Mouse (Mus musculus) small intestine, adult 2 months (tissue): ENCODE data around the gene Pla2g1b. TPM values are rescaled to one million over a fixed set of nuclear protein-coding genes. Genes with fewer than 3 reads are reported as not detected.

ENCODE experiments used
- H3K27ac ChIP-seq: fragments of 200-500 bp; 2 replicates; pipeline ENCODE4 v1.5.1; 2012; ENCODE audit warnings: low read depth, low read length, control low read depth, inconsistent platforms; ENCODE audit not compliant: insufficient read depth
- H3K27me3 ChIP-seq: fragments of 200-500 bp; 2 replicates; pipeline ENCODE4 v1.6.1; 2012; ENCODE audit warnings: mild to moderate bottlenecking, moderate library complexity, low read length, inconsistent platforms; ENCODE audit not compliant: control insufficient read depth, insufficient read depth
- H3K36me3 ChIP-seq: fragments of 200-500 bp; 2 replicates; pipeline ENCODE4 v1.6.1; 2012; ENCODE audit warnings: mild to moderate bottlenecking, low read length, control low read depth, inconsistent platforms; ENCODE audit not compliant: control insufficient read depth, insufficient read depth
- H3K4me1 ChIP-seq: fragments of 200-500 bp; 2 replicates; pipeline ENCODE4 v1.6.1; 2012; ENCODE audit warnings: low read length, inconsistent platforms, mixed read lengths; ENCODE audit not compliant: control insufficient read depth, insufficient read depth, insufficient read length
- H3K4me3 ChIP-seq: fragments of 200-500 bp; 2 replicates; pipeline ENCODE4 v1.5.1; 2012; ENCODE audit warnings: low read depth, mild to moderate bottlenecking, control low read depth, inconsistent platforms, low read length, moderate library complexity
- CTCF ChIP-seq: fragments of 200-500 bp; IDR thresholded peaks from 2 replicates; pipeline ENCODE4 v1.5.1; 2012; ENCODE audit warnings: low read depth, mild to moderate bottlenecking, control low read depth, inconsistent platforms, low read length, moderate library complexity, mixed read lengths; ENCODE audit not compliant: insufficient replicate concordance, insufficient read length; ENCODE audit errors: extremely low read depth
- POLR2A ChIP-seq: fragments of 200-500 bp; IDR thresholded peaks from 2 replicates; pipeline ENCODE4 v1.6.1; 2012; ENCODE audit warnings: low read depth, mild to moderate bottlenecking, control low read depth, inconsistent platforms, low read length, moderate library complexity
- WGBS: fragments of 180-500 bp; shearing (Covaris S2); methylation state at CpG from one replicate; pipeline ENCODE4 v1.1.7; 2018; 5-methylcytosine and 5-hydroxymethylcytosine counted together
- polyA plus RNA-seq: library from polyadenylated mRNA; depleted of rRNA; stranded (reverse); fragments of >200 nt; gene quantifications from 2 replicates; pipeline ENCODE4 v1.2.3, GENCODE M21; 2012

Pla2g1b gene
- polyA plus RNA-seq, 1 experiment = 5.2 TPM

DNA sequence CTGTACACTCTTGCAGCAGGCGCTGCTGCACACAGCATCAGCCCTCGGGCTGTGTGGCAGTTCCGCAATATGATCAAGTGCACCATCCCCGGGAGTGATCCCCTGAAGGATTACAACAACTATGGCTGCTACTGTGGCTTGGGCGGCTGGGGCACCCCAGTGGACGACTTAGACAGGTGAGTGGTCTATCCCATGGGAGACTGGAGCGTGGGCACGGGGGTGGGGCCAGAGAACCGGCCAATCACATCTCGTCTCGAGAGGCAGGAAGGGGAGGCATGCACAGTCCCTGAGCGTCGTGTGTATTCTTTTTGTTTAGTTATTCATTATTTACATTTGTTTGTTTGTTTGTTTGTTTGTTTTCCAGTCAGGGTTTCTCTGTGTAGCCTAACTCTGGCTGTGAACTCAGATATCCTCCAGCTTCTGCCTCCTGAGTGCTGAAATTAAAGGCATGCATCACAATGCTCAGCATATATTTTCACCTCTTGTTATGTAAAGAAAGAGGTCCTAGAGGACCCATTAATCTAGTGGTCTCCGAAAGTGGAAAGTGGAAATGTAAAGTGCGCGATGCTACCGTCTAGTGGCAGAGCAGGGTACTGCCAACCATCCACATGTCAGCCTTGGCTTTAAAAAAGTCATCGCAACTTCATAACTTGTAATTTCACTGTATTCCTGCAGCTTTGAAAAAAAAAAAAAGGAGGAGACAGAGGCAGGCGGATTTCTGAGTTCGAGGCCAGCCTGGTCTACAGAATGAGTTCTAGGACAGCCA is 4.9 kb downstream of the Pla2g1b start:
- Histone ChIP-seq H3K4me1 (peaks cover 3% of the 10 kb centered on the region; the same call in 1 of the 2 replicates), H3K36me3 (no peaks in the 10 kb centered on the region), H3K27me3 (no peaks in the 10 kb centered on the region; the same call in 1 of the 2 replicates), H3K4me3 (no peak overlapping the region), H3K27ac (no peak overlapping the region)
- 31% methylated on average over 20 of the region's 20 CpGs for WGBS
- TF ChIP-seq CTCF = peak; percentile 61; the same call in 1 of the 2 replicates
- no peak for TF ChIP-seq POLR2A

DNA sequence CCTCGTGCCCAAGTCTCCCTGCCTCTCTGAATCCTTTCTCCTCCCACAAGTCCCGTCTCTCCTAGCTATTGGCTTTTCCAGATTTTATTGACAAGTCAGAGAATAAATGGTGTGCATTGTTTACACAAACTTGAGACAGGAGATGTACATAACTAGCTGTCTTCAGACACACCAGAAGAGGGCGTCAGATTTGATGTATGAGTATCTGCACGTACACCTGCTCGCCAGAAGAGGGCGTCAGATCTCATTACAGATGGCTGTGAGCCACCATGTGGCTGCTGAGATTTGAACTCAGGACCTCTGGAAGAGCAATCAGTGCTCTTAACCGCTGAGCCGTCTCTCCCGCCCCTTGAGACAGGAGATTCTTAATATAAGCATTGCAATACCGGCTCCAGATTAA is 7.1 kb downstream of the Pla2g1b start:
- WGBS = 62% methylated on average over 10 of the region's 10 CpGs
- no peak overlapping the region for H3K27ac ChIP-seq
- no peak overlapping the region for H3K4me3 ChIP-seq
- TF ChIP-seq POLR2A = no peak
- TF ChIP-seq CTCF = peak; percentile 16; the same call in 1 of the 2 replicates
- H3K4me1 ChIP-seq = peaks cover 3% of the 10 kb centered on the region; the same call in 1 of the 2 replicates
- H3K36me3 ChIP-seq = peaks cover 2% of the 10 kb centered on the region; the same call in 1 of the 2 replicates
- H3K27me3 ChIP-seq = no peaks in the 10 kb centered on the region; the same call in 1 of the 2 replicates

DNA sequence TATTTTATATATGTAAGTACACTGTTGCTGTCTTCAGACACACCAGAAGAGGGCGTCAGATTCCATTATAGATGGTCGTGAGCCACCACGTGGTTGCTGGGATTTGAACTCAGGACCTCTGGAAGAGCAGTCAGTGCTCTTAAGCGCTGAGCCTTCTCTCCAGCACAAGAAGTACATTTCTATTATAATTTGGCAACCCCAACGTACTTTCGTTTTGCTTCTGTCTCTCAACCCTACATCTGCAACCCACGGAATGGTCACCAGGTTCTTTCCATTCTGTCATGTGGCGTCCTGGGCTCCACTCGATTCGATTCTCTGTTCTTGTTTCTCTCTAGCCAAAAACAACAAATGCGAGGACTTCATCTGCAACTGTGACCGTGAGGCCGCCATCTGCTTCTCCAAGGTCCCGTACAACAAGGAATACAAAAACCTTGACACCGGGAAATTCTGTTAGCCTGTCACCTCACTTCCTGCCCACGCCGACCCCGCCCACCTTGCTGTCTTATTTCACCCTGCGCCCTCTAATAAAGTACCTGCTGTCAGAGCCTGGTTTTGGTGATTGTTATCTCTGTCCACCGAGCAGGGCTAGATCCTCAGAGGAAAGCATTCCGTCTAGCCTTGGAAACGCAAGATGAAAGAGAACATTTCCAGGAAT is 8.2 kb downstream of the Pla2g1b start:
- Histone ChIP-seq H3K27me3 (no peaks in the 10 kb centered on the region; the same call in 1 of the 2 replicates), H3K4me3 (peak overlapping the region; percentile 37), H3K27ac (no peak overlapping the region), H3K36me3 (peaks cover 2% of the 10 kb centered on the region), H3K4me1 (peaks cover 3% of the 10 kb centered on the region; the same call in 1 of the 2 replicates)
- WGBS = 50% methylated on average over 22 of the region's 22 CpGs
- no peak for TF ChIP-seq CTCF
- TF ChIP-seq POLR2A = no peak

DNA sequence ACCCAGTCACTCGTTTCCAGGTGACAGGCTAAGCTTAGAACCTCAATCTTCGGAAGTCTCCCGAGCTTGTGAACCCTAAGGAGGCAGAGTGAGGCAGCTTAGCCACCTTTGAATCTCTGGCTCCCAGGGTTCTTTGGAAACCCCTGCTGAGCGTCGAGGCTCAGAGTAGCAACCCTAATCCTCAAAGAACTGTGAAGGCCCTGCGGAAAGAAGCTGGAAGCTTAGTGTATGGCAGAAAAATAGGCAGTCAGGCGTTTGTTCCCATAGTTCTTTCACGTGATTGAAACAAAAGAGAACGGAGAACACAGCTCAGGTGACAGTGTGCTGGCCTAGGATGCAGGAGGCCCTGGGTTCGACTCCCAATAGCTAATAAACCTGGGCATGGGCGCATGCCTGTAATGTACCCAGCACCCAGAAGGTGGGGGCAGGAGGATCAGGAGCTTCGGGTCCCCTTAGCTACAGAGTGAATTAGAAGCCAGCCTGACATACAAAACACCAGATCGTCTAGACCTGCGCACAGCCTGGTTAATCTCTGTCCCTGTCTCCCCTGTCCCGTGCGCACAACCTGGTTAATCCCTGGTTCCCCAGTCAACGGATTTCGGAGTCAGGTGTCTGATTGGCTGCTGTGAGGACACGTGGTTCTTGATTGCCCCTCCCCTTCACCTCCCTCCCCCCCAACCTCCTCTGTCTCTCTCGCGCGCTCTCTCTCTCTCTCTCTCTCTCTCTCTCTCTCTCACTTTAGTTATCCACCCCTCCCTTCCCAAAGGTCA is 9.5 kb downstream of the Pla2g1b start:
- Histone ChIP-seq H3K4me3 (peak overlapping the region; percentile 55), H3K36me3 (peaks cover 9% of the 10 kb centered on the region), H3K27me3 (no peaks in the 10 kb centered on the region; the same call in 1 of the 2 replicates), H3K4me1 (peaks cover 3% of the 10 kb centered on the region), H3K27ac (no peak overlapping the region)
- WGBS = 24% methylated on average over 22 of the region's 22 CpGs
- no peak for TF ChIP-seq POLR2A
- TF ChIP-seq CTCF = no peak

DNA sequence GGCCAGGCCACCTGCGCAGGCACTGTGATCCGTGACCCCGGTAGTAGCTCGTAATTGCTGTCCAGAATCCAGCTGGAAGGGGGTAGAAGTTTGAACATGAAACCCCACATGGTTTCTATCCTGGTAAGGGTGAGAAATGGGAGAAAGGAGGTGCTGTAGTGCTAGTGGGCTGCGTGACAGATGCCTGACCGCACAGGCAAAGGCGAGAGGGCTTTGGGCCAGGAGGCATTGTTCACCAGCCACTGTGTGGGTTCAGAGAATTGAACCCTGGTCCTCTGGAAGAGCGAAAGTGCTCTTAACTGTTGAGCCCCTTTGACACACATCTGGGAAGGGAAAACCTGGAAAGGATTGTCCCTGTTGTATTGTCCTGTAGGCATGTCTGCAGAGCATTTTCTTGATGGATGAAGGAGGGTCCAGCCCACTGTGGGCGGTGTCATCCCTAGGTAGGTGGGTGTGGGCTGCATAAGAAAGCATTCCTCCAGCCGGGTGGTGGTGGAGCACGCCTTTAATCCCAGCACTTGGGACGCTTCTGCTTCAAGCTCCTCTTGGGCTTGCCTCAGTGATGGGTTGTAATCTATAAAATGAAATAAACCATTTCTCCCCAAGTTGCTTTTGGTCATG is 10.2 kb downstream of the Pla2g1b start:
- 47% methylated on average over 12 of the region's 12 CpGs for WGBS
- Histone ChIP-seq H3K36me3 (peaks cover 9% of the 10 kb centered on the region), H3K27ac (no peak overlapping the region), H3K4me3 (peak overlapping the region; percentile 55), H3K27me3 (no peaks in the 10 kb centered on the region), H3K4me1 (peaks cover 3% of the 10 kb centered on the region)
- TF ChIP-seq POLR2A (no peak), CTCF (no peak)

DNA sequence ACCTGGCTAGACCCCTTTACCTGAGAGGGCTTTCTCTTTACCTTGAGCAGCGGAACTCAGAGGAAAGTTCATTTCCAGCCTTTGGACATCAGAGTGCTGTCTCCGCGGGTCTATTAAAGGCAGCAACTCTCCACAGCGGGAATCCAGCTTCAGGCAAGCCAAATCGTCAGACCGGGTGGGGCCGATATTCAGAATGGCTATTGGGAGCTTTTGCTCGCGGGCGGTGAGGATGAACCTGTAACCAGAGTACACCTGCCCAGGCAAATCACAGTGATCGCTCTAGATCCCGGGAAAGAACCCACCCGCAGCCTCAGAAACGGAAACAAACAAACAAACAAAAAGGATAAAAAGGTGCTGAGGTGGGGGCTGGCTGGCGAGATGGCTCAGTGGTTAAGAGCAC is 13.5 kb downstream of the Pla2g1b start:
- whole genome bisulfite sequencing = 87% methylated on average over 15 of the region's 15 CpGs
- no peak for TF ChIP-seq POLR2A
- TF ChIP-seq CTCF = no peak
- peaks cover 9% of the 10 kb centered on the region for H3K36me3 ChIP-seq
- no peak overlapping the region for H3K27ac ChIP-seq
- no peaks in the 10 kb centered on the region for H3K27me3 ChIP-seq
- peaks cover 2% of the 10 kb centered on the region for H3K4me1 ChIP-seq
- no peak overlapping the region for H3K4me3 ChIP-seq

DNA sequence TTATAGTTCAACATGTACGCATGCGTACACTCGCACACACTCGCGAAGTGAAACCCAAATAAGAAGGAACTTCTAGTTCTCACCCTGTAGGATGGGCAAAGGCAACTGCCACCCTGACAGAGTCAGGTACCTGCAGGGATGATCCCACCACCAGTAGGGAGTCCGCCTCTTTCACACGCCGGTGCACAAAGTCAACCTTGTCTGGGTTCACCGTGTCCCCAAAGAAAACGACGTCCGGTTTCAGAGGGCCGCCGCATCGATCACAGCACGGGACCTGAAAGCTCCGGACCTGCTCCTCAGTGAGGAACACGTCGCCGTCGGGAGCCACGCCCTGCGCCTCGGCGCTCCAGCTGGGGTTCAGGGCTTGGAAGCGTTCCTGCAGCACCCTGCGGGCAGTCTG is 14.0 kb downstream of the Pla2g1b start:
- 53% methylated on average over 27 of the region's 27 CpGs for WGBS

More for the DNA sequence above, 14.0 kb downstream of the Pla2g1b start:
- no peak for TF ChIP-seq CTCF
- TF ChIP-seq POLR2A = no peak
- no peak overlapping the region for H3K27ac ChIP-seq
- peak overlapping the region; percentile 23; the same call in 1 of the 2 replicates for H3K4me3 ChIP-seq
- no peaks in the 10 kb centered on the region for H3K27me3 ChIP-seq
- peaks cover 9% of the 10 kb centered on the region for H3K36me3 ChIP-seq
- H3K4me1 ChIP-seq = no peaks in the 10 kb centered on the region; the same call in none of the 2 replicates
